Mouse (Mus musculus): ENCODE data around the gene ccdc198.

ccdc198 gene

DNA sequence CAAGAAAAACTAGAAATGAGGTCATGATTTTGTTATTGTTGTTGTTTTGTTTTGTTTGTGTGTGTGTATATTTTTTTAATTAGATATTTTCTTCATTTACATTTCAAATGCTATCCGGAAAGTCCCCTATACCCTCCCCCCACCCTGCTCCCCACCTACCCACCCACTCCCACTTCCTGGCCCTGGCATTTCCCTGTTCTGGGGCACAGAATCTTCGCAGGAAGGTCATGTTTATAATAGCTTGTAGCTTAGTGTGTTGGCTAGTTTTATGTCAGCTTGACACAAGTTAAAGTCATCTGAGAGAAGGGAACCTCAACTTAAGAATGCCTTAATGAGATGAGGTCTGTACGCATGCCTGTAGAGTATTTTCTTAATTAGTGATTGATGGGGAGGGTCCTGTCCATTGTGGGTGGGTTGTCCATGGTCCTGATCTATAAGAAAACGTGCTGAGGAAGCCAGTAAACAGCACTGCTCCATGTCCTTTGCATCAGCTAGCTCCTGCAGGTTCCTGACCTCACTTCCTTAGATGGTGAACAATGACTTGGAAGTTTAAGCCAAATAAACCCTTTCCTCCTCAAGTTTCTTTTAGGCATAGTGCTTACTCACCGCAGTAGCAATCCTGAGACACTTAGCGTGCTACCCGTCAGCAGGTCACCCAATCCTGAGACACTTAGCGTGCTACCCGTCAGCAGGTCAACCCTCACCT is 44.0 kb downstream of the ccdc198 start:
- no peak for DNase-seq (ENCODE audit: low read depth, low spot score)

DNA sequence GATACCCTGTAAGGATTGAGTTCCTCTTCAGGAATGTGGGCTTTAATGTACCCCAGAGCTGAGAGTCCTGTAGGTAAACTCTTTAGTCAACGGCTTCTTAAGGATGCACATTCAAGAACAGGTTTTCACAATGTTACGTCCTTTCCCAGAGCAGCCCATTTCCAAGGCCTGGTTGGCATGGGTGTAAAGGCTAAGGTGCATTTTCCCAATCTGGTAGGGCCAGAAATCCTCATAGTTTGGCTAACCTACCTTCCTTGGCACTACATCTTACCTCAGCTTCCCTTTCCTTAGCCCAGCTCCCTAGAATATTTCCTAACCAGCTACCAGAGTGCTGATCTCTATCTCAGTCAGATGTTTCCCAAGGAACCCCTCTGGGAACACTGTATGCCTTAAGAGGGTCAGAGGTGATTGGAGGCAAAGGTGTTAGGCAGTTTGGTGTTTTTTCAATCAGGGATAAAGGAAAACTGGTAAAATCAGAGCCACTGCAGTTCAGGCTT is 48.2 kb downstream of the ccdc198 start:
- no peak for DNase-seq (ENCODE audit: low read depth, low spot score)

DNA sequence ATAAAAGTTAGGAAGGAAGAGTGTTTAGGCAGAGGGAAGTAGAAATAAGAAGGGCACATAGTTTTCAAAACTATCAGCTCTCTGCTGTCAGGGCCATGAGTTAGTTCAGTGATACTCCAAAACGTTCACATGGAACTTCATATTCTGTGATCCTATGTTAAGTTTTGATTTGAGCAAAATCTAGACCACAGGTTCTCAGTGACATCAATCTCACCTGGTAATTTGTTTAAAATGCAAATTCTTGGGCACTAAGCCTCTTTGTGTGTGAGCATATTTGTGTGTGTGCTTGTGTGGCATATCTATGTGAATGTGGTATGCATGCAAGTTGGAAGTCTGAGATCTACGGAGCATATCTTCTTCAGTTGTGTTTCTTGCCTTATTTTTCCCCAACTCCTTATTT is 59.0 kb downstream of the ccdc198 start:
- DNase-seq (ENCODE audit: low read depth, low spot score), result no peak

DNA sequence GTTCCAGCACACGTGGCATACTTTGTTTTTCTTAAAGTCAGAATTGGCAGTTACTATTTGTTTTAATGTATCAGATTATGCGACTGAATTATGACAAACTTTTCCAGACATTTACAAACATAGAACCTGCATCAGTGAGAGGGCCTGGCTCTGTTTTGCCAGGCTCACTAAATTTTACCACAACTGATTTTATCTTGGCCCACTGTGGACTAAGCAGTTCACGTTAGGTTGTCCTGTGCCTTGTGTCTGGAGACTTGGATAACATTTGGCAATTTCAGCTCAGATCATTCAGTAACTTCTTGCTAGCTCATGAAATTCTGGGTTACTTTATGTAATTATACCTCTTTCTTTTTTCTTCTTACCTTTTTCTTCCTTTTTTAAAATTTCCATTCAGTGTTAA is 65.5 kb downstream of the ccdc198 start:
- no peak for DNase-seq (ENCODE audit: low read depth, low spot score)

DNA sequence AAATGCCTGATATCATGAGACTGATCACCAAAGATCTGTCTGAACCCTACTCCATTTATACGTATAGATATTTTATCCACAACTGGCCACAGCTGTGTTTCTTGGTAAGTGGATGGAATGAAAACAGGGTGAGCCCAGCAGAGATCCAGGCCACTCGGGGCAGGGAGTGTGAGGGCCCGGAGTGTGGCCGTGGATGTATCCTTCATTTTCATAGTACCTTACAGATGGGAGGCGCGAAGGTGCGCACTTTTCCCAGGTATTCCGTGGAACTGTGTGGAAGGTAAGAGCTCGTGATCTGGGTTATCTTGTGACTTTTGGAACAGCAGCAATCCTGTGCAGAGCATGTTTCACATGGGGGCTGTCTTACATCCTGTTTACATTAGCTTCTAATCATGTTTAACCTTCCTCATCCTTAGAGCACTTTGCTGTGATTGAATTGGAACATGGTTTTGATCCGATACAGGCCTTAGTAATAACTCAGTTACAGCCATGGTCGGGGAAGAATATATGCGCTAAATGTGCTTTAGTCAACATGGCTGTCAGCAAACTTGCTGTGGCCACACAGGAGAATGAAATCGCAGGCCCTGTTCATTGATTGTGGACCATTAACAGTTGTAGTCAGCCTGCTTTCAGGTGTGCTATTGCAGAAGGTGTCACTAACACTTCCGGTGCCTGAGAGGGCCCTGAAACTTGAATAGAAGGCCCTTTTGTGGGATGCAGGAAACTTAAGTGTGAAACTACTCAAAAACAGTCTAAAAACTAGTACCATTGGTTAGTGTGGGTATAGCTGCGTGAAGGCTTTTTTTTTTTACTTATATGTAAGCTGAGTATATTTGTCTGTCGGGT is 71.8 kb downstream of the ccdc198 start:
- peak; percentile 35 for DNase-seq (ENCODE audit: low read depth, low spot score)

DNA sequence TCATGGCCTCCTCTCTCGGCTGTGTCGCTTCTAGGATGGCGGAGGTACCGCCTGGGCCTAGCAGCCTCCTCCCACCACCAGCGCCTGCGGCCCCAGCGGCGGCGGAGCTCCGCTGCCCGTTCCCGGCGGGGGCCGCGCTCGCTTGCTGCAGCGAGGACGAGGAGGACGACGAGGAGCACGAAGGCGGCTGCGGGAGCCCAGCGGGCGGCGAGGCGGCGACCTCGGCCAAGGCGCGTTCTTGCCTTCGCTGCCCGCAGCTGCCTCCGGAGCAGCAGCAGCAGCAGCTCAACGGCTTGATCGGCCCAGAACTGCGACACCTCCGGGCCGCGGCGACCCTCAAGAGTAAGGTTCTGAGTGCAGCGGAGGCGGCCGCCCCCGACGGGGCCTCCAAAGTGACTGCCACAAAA is 72.7 kb downstream of the ccdc198 start:
- peak; percentile 78 for DNase-seq (ENCODE audit: low read depth, low spot score)

DNA sequence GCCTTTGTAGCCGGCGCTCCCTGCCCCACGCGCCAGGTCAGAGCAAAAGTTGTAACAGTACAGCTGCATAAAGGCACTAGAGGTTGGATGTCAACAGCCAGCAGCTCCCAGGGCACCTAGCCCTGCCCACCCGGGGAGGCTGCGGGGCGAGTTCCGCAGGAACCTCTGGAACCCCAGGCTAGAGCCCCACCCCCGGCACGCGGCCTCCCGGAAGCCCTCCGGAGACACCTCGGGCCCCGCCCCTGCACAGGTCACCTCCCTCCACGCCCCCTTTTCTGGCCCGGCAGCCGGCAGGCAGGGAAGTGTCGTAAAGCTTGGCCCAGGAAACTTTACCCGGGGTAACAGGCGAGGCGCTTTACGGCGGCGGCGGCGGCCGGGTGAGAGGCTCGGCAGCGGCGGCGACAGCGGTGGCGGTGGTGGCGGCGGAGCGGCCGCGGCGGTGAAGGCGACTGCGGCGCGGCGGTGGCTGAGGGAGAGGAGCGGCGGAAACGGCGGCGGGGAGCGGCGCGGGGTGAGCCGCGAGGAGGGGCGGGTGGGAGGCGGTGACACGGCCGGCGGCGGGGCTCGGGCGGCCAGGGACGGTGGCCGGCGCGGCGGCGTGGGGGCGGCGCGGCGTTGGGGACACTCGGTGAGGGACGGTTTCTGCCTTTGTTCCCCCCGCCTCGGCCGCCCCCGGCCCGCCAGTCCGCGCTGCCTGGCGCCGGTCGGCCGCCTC is 73.2 kb downstream of the ccdc198 start, which contains the start of gene Naa30:
Naa30 (plus strand) TSS at position 360 of the 715 bp plus-strand sequence.
- peak; percentile 97 for DNase-seq (ENCODE audit: low read depth, low spot score)

DNA sequence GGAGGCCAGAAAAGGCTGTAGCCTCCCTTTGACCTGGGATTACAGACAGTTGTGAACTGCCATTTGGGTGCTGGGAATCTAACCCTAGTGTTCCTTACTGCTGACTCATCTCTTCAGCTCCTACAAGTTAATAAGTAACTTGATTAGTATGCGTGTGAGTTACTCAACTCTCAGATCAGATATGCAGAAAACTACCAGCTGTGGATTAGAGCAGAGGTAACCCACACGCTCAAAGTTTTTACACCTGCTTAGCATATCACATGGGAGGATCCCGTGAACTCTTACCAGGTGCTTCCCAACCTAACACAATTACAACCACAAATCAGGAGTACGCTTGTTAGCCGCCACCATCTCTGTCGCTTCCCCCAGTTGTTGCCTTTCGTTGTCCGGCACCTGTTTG is 74.0 kb downstream of the ccdc198 start:
- peak; percentile 38 for DNase-seq (ENCODE audit: low read depth, low spot score)
